Mouse (Mus musculus) heart, adult 18-20 months (tissue): Measurements from ENCODE around the gene Ift81. TPM values are rescaled to one million over a fixed set of nuclear protein-coding genes. Genes with fewer than 3 reads are reported as not detected.

Experiments used
- DNase-seq, 2 experiments: peaks; one replicate each; pipeline ENCODE4 v3.0.0; 2021 to 2022; ENCODE audit warnings: mixed read lengths in 1 of 2
- total RNA-seq, 2 experiments: library from RNA; stranded (reverse); gene quantifications; 2 replicates each; pipeline ENCODE4 v1.2.3; 2021

The Ift81 gene
- total RNA-seq, 2 experiments from 2014 or later: 68.8 to 69.9 TPM

DNA sequence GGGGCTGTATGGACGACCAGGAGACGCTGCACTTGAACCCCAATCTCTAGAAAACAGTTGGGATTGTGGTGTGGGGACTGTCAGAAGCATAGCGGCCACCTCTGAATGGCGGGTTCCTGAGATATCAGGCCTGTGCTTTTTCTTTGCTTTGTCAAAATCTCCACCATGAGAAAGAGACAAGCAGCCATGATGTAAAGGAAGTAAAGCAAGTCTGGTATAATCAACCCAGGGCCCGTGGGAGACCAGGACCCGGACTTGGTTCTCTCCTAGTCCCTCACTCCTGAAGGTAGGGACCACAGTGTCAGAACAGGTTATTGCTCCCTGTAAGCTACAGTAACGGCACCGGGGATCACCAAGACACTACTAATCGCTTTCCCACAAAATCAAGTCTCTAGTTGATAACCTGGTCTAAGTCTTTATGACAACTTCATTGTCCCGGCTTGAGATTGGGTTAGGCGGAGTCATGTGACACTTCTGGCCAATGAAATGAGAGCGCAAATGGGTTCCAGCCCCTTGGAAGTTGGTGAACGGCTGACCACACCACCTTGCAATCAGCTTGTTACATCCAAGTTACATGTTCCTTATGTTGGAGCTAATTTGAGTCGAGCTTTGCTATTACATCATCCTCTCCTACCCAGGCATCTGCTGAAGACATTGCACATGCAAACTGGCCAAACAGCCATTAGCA lies 11.4 kb upstream of the Ift81 start:
- no peak for DNase-seq

DNA sequence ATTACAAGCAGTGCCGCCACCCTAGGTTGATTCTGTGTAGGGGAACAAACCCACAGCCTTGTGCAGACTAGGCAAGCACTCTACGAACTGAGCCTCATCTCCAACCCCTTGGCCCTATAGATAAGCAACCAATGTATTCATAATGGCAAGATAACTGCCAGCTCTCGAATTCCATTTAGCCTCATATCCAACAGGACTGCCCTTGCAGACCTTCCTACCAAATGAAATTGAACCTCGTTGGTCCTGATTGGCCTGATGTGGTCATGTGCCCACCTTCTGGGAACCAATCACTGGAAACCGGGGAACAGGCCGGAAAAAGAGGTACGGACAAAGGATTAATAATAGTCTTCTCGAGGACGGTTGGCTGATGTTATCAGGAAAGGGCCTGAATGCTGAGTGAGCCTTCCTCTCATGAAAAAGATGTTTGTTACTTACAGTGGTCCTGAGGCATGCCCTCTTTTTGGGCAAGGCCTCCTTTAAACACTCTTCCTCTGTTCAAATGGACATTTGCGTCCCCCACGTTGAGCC lies 10.7 kb upstream of the Ift81 start:
- DNase-seq: no peak

DNA sequence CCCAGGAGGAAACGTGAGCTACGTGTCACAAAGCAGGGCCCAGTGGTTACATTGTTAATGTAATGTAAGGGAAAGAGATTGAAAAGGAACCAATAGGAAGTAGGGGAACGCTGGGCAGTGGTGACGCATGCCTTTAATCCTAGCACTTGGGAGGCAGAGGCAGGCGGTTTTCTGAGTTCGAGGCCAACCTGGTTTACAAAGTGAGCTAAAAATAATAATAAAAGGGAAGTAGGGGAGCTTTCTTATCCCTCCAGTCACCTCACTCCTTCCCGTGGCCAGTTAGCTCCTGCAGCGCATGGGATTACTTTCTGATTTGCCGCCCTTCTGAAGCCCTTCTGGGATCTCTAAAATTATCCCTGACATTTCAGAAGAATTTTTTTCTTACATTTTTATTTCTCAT lies 9.5 kb upstream of the Ift81 start:
- no peak for DNase-seq

DNA sequence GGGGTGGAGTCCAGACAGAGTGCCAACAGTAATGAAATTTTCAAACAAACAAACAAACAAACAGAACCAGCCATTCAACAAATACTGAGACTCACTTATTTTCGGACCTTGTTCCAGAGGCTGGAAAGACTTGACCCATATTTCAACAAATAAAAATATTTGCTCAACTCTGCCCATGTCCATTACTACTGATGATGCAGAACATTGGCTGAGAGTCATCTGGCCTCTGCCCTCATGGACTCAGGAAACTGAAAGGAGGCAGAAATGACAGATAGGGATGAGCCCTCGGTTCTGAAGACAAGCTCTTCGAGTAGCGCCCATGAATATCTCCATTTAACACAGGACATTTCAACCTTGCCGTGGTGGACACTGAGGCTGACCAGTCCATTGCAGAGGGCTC lies 8.2 kb upstream of the Ift81 start:
- peak in 1 of 2 experiments; percentile 42 for DNase-seq

DNA sequence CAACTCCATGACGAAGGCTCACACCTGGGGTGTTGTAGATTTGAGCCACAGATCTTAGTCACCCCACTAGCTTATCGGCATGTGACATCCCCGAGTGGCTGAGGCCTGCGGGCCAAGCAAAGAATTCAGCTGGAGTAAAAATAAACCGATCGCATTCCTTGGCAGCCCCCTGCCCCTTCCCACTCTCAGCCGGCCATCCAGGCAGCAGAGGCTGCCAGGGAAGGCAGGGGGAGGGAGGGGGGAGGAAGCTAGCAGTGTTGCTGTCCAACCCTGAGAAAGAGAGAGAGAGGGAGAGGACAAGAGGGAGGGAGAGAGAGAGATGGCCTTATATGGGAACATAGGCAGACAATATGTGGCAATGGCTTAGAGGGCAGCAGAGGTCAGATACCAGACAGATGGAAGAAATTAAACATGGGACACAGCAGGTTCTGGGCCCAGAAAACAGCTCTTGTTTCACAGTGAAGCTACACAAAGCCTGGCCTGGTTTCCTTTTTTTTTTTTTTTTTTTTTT lies 7.1 kb upstream of the Ift81 start:
- peak; percentile 85 to 89 for DNase-seq

DNA sequence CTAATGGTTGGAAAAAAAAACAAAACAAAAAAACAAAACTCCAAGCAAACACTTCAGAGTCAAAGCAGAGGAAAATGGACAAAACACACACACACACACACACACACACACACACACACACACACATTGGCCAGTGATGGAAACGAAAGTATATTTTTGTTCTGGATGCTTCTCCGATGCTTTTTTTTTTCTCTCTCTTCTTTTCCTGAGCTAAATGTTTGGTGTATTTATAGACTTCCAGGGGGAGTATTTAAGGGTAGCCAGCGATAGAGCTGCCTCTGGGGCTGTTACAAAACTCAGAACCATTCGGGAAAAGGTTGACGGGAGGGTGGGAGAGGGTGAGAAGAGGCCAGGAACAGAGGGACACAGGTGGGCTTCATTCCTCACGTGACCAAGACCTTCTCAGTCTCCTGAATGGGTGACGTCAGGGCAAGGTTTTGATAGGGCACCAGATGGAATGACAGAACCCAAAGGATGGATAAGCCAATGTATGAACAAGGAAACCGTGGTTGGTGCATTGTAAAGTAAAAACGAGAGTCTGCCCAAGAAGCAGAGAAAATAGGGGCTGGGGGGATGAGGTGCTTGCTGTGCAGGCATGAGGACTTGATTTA lies 5.5 kb upstream of the Ift81 start:
- peak in 1 of 2 experiments; percentile 49 for DNase-seq

DNA sequence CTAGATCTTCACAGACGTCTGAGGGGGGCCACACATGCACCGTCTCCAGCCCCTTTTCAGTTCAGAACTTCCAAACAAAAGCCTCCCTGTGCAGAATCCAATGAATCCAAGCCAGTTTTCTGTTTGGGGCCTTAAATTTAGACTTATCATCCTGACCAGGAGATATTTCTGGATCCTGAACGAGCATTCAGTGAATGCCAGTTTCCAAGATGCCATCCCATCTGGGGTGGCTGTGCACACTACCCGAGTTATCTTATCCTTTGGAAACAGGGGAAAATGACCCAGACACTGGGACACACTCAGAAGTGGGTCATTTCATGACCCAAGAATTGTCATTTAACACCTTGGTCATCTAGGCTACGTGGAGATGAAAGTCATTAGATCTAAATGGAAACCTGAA lies 3.4 kb upstream of the Ift81 start:
- peak; percentile 48 to 58 for DNase-seq

DNA sequence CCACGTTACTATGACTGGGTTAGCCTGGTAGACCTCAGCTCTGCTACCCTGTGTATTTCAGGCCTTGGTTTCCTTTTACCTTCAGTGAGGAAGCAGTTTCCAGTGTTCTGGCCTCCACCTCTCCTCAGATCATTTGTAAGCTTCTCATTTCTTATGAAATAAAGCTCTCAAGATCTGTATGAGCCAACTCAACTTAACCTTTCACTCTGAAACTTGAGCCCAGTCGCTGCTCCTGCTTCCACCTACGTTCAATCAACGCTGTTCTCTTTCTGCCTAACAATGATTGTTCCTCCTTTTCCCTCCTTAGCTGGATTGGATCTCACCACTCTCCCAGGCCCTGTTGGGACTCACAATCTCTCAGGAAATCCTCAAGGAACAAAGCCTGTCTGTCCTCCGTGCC lies 2.7 kb downstream of the Ift81 start:
- DNase-seq: no peak

DNA sequence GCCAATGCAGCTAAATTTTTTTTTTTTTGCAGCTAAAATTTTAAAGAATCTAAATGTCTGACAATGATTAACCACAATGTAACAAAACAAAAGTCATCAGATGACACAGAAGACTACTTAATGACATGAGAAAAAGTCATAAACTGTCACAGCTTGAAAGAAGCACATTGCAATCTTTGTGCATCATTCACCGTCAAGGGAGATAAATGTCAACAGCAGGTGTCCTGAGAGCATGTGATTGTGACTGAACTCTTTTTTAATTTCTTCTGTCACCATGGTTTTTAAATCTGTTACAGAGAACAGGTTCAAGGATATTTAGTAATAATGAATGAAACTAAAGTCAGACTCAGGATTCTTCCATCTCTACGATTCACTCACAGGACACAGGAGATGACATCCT lies 9.4 kb downstream of the Ift81 start:
- DNase-seq: no peak

DNA sequence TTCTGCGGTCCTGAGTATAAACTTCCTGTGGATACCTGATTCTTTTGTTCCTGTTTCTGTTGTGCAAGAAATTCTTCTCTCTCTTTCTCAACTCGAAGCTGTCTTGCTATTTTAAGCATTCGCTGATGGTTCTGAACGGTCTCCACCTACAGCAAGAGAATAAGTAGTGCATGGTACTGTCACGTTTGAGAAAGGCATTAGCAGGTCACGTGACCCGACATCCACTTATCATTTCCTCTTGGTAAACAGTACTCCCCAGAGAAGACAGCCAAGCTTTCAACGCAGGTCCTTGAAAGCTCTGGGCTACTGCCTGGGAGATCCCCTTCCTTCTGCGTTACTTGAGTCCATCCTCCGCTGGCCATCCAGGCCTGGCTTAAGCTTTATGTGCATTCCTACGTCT lies 12.1 kb downstream of the Ift81 start:
- DNase-seq: peak; percentile 64 to 83

DNA sequence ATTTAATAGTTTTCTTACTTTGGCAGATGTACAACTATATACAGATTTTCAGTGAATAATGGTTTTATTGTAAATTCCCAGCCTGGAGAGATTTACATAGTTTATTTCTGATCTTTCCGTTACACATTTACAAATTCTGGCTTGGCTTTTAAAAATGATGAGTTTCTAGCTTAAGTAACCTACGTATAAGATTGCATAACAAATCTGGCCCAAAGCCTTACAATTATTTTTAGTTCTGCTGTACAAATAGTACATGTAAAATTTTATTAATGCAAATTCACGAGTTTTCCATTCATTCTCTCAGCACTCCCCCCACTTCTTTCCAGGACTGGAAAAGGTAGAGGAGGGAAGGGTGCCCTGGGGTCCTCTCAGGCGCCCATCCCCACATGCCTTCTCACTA lies 18.8 kb downstream of the Ift81 start:
- no peak for DNase-seq

DNA sequence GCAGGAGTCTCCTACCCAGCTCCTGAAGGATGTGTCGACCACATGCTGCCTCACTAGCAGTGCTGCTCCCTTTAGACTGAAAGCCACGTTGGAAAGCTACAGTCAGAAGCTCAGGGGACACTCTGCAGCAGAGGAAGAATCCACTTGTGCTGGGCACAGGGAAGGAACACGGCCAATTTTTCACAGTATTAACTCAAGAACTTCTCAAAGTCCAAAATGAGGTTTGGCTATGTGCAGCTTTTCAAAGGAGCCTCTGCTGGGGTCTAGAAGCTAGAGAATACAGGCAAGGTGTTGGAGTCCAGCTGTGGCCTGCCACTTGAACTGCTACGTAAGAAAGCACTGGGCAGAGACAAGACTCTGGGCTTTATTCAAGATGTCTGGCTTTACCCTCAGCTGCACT lies 24.4 kb downstream of the Ift81 start:
- DNase-seq: no peak

DNA sequence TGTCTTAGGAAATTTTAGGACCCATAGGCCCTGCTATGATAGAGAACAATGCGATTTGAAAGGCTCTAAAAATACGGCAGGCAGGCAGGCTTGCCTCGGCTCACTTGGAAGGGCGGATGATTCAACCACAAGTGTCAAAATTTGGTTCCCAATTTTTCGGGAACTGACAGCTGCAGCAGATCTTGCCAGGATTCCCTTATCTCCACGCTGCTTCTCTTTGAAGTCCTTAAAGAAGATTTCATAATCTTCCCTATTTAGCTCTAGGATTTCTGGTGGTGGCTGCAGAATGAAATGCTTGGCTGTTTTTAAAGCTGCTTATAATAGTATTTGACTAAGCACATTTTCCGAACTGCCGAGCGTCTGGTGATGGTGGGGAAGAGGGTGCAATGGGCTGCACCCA lies 28.8 kb downstream of the Ift81 start:
- DNase-seq: peak; percentile 50 to 64

DNA sequence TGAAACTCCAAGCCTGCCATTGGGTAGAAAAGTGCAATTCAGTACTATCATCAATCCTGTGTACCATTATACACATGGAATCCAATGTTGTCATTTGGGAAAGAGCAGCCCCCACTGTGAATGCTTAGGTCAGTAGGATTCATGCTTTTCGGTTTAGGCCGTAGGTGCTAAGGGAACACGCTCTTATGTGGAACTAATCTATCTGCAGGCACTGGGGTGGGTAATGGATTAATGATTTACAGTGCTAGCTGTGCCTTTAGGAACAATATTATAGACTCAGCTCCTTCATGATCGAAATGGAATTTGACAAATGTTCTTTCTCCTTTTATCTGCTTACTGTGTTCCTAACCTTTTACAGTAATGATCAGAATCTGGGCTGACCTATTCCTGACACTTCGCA lies 30.2 kb downstream of the Ift81 start:
- no peak for DNase-seq

DNA sequence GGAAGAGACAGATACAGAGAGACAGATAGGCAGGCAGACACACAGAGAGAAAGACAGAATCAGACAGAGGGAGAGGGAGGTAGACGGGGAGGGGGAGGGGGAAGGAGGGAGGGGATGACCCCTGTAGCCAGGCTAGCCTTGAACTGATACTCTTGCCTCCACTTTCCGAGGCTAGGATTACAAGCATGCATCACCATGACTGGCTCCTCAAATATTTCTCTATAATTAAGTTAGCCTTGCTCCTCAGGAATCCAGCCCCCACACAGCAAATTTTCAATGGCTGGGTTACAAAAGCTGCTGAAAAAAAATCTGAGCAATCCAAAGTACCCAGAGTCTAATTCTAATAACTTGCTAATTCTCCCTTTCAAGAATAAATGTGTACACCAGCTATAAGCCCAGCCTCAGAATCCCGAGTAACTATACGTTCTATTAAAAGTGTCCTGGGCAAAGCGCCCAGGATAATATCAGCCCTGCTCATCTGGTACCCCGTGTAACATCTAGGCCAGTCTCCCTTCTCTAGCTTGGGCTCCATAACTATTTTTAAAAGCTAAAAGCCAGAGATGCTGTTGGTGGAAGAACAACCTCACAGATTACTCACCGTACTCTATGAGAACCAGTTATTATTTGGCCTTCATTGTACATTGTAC lies 37.5 kb downstream of the Ift81 start:
- no peak for DNase-seq

DNA sequence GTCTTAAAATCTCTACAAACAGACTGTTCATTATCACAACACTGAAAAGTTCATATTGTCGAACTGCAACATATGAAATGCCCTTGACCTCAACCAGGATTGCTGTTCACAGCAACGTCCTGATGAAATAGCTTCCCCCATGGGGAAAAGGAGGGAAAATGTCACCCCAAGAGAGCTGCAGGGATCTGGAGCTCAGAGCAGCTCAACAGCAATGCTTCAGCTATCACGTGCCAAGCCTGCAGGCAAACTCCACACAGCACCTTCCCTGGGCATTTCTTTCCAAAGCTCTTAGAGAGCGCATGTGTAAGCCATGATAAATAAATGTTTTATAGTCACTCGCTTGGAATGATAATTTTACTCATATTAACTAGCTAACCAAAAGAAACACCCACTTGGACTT lies 42.3 kb downstream of the Ift81 start:
- no peak for DNase-seq

DNA sequence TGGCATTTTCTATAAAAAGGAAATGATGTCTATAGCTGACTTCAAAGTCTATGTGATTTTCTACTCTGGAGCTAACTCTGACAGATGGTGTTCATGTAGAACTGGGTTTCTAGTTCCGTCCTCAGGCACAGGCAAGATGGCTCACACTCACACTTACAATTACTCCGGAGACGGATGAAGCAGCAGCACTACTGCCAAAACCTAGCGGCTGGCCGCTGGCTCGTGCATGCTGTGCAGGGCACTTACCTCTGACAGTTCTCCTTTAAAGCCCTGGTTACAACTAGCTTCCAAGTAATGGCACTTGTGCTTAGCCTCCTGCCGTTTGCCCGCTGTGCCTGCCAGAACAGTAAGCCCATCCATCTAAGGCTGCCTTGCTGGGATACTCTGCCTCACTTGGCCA lies 47.7 kb downstream of the Ift81 start:
- peak; percentile 42 to 58 for DNase-seq

DNA sequence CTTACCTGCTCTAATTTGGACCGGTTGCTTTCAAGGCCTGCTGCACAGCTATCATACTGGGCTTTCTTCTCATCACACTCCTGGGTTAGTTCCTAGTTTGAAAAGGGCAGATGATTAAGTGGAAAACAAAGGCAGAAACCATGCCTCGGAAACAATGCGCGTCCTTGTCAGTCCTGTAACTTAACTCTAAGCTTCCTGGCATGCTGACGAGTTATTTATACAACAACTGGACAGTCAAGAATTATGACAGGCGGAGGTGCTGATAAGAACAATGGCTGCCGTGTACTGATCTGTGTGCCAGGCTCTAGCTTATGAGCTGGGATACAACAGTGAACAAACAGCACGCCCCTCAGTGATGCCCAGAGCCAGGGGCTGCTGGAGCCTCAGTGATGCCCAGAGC lies 53.7 kb downstream of the Ift81 start:
- peak; percentile 57 to 72 for DNase-seq

DNA sequence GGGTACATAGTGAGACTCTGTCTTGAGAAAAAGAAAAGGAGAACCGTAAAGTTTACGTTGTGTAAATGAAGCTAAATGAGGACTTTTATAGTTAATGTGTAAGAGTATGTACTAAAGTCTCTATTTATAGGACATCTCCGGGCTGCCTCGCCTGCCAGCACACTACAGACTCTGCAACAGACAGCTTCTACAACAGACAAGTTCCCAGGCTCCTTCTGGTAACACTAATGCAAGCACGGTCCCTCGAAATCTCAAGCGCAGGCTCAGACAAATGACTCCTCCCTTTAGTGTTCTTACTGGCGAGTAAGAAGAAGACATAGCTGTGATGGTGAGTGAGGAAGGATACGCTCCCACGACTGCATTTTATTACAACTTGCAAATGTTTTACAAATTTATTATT lies 56.2 kb downstream of the Ift81 start:
- peak in 1 of 2 experiments; percentile 32 for DNase-seq

DNA sequence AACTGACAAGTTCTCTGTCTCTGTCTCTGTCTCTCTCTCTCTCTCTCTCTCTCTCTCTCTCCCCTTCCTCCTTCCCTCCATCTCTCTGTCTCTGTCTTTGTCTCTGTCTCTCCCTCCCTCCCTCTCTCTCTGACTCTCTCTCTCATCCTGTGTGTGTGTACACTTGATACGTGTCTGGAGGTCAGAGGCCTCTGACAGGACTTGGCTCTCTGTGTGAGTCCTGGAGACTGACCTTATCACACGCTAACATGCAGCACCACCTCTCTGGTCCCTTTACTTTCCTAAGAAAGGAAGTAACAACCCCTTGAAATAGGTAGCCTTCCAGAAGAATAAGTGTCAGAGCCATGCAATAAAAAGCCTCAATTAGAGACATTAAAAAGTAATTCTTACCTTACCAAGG lies 59.2 kb downstream of the Ift81 start:
- no peak for DNase-seq

DNA sequence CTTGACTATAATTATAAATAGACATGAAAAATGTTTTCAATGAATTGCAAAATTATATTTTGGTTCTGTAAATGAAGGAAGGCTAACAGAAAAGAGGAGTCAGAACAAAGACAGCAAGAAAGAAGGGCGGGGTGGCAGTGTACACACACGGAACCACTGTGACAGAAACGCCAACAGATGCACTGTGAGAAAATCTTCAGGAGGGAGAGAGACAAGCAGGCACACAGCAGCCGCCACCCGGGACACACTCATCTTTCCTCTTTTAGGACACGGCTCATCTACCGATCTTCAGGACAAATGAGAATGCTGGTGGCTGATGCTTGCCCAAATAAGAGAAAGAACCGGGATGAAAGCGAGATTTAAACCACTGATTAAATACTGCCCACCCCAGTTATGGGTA lies 61.7 kb downstream of the Ift81 start:
- DNase-seq: no peak

DNA sequence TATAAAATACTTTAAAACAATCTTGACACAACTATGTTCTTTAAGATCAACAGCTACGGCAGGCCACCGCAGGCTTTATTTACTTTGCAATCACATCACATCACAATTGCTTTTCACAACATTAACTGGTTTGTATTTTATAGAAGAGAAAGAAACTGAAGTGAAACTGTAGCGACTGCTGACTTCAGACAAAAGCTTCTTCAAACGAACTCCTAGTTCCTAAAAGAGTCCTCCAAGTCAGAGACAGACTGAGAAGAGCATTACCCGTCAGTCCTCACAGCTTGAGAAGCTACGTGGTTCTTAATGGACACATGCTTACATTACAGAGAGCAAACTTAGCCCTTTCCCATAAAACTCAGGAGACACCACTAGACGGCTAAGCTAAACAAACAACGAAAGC lies 63.9 kb downstream of the Ift81 start:
- peak in 1 of 2 experiments; percentile 26 for DNase-seq

DNA sequence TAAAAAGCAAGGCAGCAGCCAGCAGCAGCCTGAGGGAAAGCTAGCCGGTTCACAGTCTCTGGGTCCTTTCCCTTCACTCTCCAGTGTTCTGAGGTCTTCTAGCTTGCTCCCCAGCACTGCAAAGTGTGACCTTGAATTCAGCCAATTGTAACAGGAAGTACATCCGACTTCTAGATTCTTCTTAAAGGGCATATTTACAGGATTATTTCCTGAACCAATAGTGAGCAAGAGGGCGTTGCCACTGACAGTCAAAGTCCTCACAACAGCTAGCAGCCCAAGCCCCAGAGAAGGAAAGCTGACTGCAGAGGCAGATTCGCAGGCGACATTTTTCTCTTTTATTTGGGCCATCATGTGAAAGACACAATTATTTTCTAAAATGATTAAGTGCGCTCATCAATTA lies 65.6 kb downstream of the Ift81 start:
- DNase-seq: peak; percentile 67 to 69
